Mouse (Mus musculus) megakaryocyte-erythroid progenitor cell, adult 5 weeks (primary cell): ENCODE measurements around the gene Cpn2. TPM values are rescaled to one million over a fixed set of nuclear protein-coding genes. Genes with fewer than 3 reads are reported as not detected.

ENCODE experiments used
- polyA plus RNA-seq: library from polyadenylated mRNA; stranded (reverse); fragments of >175 nt; gene quantifications from 2 replicates; pipeline ENCODE4 v1.2.3, GENCODE M21; 2012

The Cpn2 gene
- polyA plus RNA-seq = not detected in 2 replicates

DNA sequence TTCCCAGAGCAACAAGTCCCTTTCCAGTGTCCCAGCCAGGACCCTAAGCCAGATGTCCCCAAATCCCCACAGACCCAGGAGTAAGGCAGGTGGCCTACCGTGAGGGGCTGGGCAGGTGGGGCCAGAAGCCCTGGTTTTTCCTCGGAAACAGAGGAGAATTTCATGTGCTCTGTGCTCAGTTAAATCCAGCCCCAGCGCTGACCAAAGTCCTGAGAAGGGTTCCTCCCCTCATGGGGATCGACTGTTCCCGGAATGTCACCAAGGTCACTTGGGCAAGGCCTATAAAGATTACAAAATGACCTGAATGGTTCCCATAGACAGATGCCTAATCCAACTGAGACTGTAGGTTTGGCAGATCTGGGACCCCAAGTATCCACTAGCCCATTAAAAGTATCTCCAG, at the start of gene Cpn2:
Gene Cpn2, minus strand, starts transcription at position 141 of the 400 bp plus-strand sequence.

DNA sequence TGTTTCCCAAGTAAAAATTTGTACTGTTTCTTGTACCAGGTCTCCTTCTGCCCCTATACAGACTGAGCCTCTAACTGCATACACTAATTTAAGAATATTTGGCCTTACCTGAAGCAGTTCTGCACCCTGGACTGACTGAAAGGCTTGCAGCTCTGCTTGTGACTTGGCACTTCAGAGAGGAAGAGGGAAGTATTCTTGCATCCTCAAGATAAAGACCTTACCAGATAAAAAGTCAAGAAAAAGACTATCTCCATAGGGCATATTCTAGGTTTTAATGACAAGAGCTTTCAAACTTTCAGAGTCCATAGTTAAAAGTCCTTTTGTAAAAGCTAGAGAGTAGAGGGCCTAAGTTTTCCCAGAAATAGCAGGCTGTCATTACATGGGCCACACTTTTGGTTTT, 43.3 kb upstream of the Cpn2 start, which contains the start of gene Gp5:
Gene Gp5, minus strand, starts transcription at position 133 of the 400 bp plus-strand sequence.

DNA sequence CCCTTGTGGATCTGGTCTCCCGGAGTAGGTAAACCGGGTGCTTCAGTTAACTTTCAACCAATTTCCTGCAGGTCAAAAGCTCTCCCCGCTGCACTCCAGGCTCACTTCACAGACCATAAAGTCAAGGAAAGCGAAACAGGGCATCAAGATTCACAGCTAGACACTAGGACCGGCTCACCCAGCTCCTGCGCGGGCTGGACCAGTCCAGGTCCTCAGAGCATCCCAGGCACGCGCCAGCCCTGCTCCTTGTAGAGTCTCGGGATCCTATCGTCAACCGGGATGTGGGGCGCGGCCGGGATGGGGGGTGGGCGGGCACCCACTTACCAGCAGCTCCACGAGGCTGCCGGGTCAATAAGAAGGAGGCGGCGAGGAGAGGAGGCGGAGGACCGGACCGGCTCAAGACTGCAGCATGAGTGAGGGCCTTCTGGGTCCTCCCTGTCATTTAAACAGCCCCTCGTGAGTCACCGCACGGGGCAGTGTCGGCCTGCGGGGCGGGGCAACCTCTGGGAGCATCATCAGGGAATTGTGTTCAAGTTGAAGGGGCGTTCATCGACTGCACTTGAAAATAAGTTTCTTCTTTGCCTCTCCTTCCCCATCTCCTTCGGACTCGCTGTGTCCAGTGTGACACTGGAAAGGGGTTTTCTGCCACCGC, 15.7 kb upstream of the Cpn2 start, which contains the start of gene Lrrc15:
Gene Lrrc15, minus strand, starts transcription at position 413 of the 652 bp plus-strand sequence.

Other genes with a start within 250 kb of the Cpn2 start
- gene Hes1, start 203.1 kb downstream of the Cpn2 start, polyA plus RNA-seq = 7.8 TPM in 2 replicates
- gene Lrrc15, start 15.8 kb upstream of the Cpn2 start, polyA plus RNA-seq = not detected in 2 replicates
- gene Gp5, start 43.3 kb upstream of the Cpn2 start, polyA plus RNA-seq = 20.0 and 28.2 TPM in 2 replicates
- 48.8 and 50.6 TPM in 2 replicates for gene Atp13a3, start 138.5 kb upstream of the Cpn2 start, polyA plus RNA-seq